Mouse (Mus musculus): ENCODE results near the gene Bicc1. TPM values are rescaled to one million over a fixed set of nuclear protein-coding genes. Genes with fewer than 3 reads are reported as not detected.

Gene Bicc1
- total and polyA plus RNA-seq, 3 experiments: not detected

DNA sequence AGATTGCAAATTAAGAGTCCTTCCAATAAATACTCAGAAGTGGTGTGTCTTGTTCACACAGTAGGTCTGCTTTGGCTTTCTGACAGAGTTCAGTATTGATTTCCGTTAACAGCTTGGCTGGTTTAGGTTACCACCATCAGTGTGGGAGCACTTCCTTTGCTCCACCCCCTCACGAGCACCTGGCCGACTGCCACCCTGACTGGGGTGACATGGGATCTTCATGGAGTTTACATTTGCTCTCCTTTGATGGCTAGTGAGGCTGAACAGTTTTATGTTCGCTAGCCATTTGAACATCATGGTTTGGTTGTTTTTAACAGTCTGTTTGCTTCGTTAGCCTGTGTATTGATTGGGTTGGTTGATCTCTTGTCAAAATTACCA lies 206.7 kb downstream of the Bicc1 start:
- DNase-seq (ENCODE audit: low read depth, low spot score): no peak
- Histone ChIP-seq H3K4me1 (ENCODE audit: control insufficient read depth in 1 of 2, insufficient read depth in 2 of 2, low read length in 2 of 2) (no peaks in the 10 kb centered on the region), H3K9me3 (replicated peaks; ENCODE audit: insufficient read depth, low read length) (no peaks in the 10 kb centered on the region)

DNA sequence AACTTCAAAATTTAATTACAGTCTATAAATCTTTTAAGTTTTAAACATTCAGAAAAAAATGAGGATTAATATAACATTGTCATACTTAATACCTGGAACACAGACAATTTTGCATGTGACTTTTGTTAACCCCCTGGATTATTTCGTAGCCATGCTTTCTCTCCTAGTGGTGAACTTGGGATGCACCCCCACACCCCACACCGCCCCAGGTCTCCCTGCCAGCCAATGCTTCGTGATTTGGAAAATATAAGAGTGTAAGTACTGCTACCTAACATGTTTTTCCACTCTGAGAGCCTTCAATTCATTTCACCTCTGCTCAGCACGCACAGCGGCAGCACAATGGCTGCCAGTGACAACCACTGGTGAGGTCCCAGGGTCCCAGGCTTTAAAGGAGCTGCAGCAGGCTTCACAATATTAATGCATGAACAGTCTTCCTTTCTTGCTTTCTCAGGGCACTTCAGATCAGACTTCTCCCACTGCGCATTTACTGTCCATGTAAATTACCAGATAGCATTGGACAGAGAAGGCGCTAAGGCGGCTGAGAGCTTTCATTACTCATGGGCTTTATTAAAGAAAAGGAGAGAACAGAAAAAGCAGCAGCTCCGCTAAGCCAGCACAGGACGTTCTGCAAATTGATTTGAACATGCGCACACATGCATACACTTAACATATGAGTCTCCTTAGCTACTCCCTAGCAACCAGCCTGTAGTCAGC lies 207.3 kb downstream of the Bicc1 start:
- H3K4me3 ChIP-seq (ENCODE audit: control insufficient read depth in 1 of 2, insufficient read depth in 1 of 2, low read depth in 2 of 2, low read length in 2 of 2): no peak overlapping the region
- no peaks in the 10 kb centered on the region for H3K27me3 ChIP-seq (ENCODE audit: control insufficient read depth in 1 of 2, insufficient read depth in 2 of 2, low read length in 2 of 2)
- no peaks in the 10 kb centered on the region for H3K36me3 ChIP-seq (ENCODE audit: control insufficient read depth in 1 of 2, insufficient read depth in 2 of 2, low read length in 2 of 2)
- TF ChIP-seq CTCF (IDR thresholded peaks at IDR 0.05 in 2 of 3, conservative IDR thresholded peaks at IDR 0.05 in 1 of 3; ENCODE audit: control insufficient read depth in 1 of 3, insufficient read depth in 1 of 3, low read depth in 2 of 3, low read length in 3 of 3, poor library complexity in 1 of 3, severe bottlenecking in 1 of 3): no peak
- no peaks in the 10 kb centered on the region for H3K4me1 ChIP-seq (ENCODE audit: control insufficient read depth in 1 of 2, insufficient read depth in 2 of 2, low read length in 2 of 2)
- H3K9ac ChIP-seq (ENCODE audit: control insufficient read depth, low read depth, low read length, poor library complexity, severe bottlenecking): no peak overlapping the region
- DNase-seq (ENCODE audit: low read depth, low spot score): no peak
- no peaks in the 10 kb centered on the region for H3K79me2 ChIP-seq (ENCODE audit: control insufficient read depth, insufficient read depth, low read length, poor library complexity)
- H3K9me3 ChIP-seq (replicated peaks; ENCODE audit: insufficient read depth, low read length): no peaks in the 10 kb centered on the region
- no peak overlapping the region for H3K27ac ChIP-seq (ENCODE audit: control insufficient read depth, low read depth, low read length)

More for the DNA sequence above, 206.7 kb downstream of the Bicc1 start:
- Histone ChIP-seq H3K27ac (ENCODE audit: control insufficient read depth, low read depth, low read length) (no peak overlapping the region), H3K79me2 (ENCODE audit: control insufficient read depth, insufficient read depth, low read length, poor library complexity) (no peaks in the 10 kb centered on the region), H3K4me3 (ENCODE audit: control insufficient read depth in 1 of 2, insufficient read depth in 1 of 2, low read depth in 2 of 2, low read length in 2 of 2) (no peak overlapping the region), H3K27me3 (ENCODE audit: control insufficient read depth in 1 of 2, insufficient read depth in 2 of 2, low read length in 2 of 2) (no peaks in the 10 kb centered on the region), H3K9ac (ENCODE audit: control insufficient read depth, low read depth, low read length, poor library complexity, severe bottlenecking) (no peak overlapping the region), H3K36me3 (ENCODE audit: control insufficient read depth in 1 of 2, insufficient read depth in 2 of 2, low read length in 2 of 2) (no peaks in the 10 kb centered on the region)
- TF ChIP-seq ETS1 (IDR thresholded peaks at IDR 0.05; ENCODE audit: low read depth, low read length) (no peak), MAZ (IDR thresholded peaks at IDR 0.05; ENCODE audit: low read depth, low read length) (no peak), ZMIZ1 (IDR thresholded peaks at IDR 0.05; ENCODE audit: low read depth, low read length) (no peak), NRF1 (IDR thresholded peaks at IDR 0.05; ENCODE audit: insufficient read depth, low read depth, low read length, poor library complexity, severe bottlenecking) (no peak), SMC3 (IDR thresholded peaks at IDR 0.05; ENCODE audit: low read depth, low read length) (no peak), CHD1 (IDR thresholded peaks at IDR 0.05; ENCODE audit: low read depth, low read length) (no peak), UBTF (IDR thresholded peaks at IDR 0.05; ENCODE audit: borderline replicate concordance, insufficient read depth, low read depth, low read length) (no peak), ZKSCAN1 (IDR thresholded peaks at IDR 0.05; ENCODE audit: low read depth, low read length) (no peak), KAT2A (conservative IDR thresholded peaks at IDR 0.05; ENCODE audit: low read depth, low read length) (no peak)

DNA sequence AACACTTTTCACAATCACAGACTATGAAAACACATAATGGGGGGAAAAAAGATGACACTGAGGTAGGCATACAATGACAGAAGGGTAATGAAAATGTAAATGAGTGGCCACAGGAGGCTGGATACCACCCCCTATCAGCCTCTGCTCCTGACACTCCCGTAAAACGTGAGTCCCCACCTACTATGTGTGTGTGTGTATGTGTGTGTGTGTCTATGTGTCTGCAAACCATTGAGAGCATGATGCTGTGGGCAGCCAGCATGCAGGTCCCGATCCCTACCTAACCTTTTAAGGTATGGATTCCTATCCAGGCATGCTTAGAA lies 209.4 kb downstream of the Bicc1 start:
- Histone ChIP-seq H3K9ac (ENCODE audit: control insufficient read depth, low read depth, low read length, poor library complexity, severe bottlenecking) (no peak overlapping the region), H3K27me3 (ENCODE audit: control insufficient read depth in 1 of 2, insufficient read depth in 2 of 2, low read length in 2 of 2) (no peaks in the 10 kb centered on the region), H3K36me3 (ENCODE audit: control insufficient read depth in 1 of 2, insufficient read depth in 2 of 2, low read length in 2 of 2) (no peaks in the 10 kb centered on the region), H3K4me3 (ENCODE audit: control insufficient read depth in 1 of 2, insufficient read depth in 1 of 2, low read depth in 2 of 2, low read length in 2 of 2) (no peak overlapping the region), H3K4me1 (ENCODE audit: control insufficient read depth in 1 of 2, insufficient read depth in 2 of 2, low read length in 2 of 2) (no peaks in the 10 kb centered on the region), H3K79me2 (ENCODE audit: control insufficient read depth, insufficient read depth, low read length, poor library complexity) (no peaks in the 10 kb centered on the region), H3K9me3 (replicated peaks; ENCODE audit: insufficient read depth, low read length) (no peaks in the 10 kb centered on the region), H3K27ac (ENCODE audit: control insufficient read depth, low read depth, low read length) (no peak overlapping the region)
- TF ChIP-seq USF2 (IDR thresholded peaks at IDR 0.05; ENCODE audit: borderline replicate concordance in 1 of 2, insufficient read depth in 1 of 2, low read depth in 1 of 2, low read length in 2 of 2) (no peak), ZMIZ1 (IDR thresholded peaks at IDR 0.05; ENCODE audit: low read depth, low read length) (no peak), TCF12 (IDR thresholded peaks at IDR 0.05; ENCODE audit: low read depth, low read length) (no peak), ZKSCAN1 (IDR thresholded peaks at IDR 0.05; ENCODE audit: low read depth, low read length) (no peak), ZNF384 (IDR thresholded peaks at IDR 0.05; ENCODE audit: low read depth, low read length) (no peak), E2F4 (IDR thresholded peaks at IDR 0.05; ENCODE audit: borderline replicate concordance, low read depth, low read length) (no peak), ELF1 (IDR thresholded peaks at IDR 0.05; ENCODE audit: low read depth, low read length) (no peak)
- no peak for DNase-seq (ENCODE audit: low read depth, low spot score)

All from MEL (cell line).